Mouse (Mus musculus) lung, adult 2 months (tissue): ENCODE results near the gene Ptpa.

Experiments used
- CTCF ChIP-seq: fragments of 200-500 bp; IDR thresholded peaks from 2 replicates; pipeline ENCODE4 v1.5.1; 2011; ENCODE audit warnings: mild to moderate bottlenecking, low read length, control low read depth; ENCODE audit not compliant: insufficient read depth
- POLR2A ChIP-seq: fragments of 200-500 bp; IDR thresholded peaks from 2 replicates; pipeline ENCODE4 v1.6.1; 2011; ENCODE audit warnings: low read depth, mild to moderate bottlenecking, control low read depth, low read length, borderline replicate concordance; ENCODE audit errors: extremely low read depth

- TF ChIP-seq CTCF, result no peak
- TF ChIP-seq POLR2A, result no peak
Measured at GRCm38 (mm10) chr2:30371544-30371943, 44.3 kb upstream of the Ptpa start.
